Mouse (Mus musculus): ENCODE measurements around the gene Adam12.

Adam12 gene

GRCm38 (mm10) chr7:134014733-134015132, 217.2 kb downstream of the Adam12 start:
- DNase-seq (ENCODE audit: low spot score in 2 of 2), result no peak

DNA sequence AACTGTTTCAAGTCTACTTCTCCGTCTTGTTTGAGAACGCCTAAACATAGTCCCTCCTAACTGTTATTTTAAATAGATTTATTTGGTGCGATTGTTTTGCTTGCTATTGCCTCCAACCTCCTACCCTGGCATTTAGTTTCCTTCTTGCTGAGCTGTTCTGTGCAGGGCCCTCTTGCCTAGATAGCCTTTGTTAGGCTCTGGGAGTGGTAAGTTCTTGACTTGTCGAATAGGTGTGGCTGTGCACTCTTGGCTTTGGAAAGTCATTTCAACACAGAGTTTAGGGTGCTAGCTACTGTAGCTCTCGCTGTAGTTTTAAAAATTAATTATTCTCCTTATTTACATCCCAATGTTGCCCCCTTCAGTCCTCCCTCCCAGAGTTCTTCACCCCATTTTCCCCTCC, 222.8 kb downstream of the Adam12 start:
- no peak for DNase-seq (ENCODE audit: low spot score in 2 of 2)

- no peak for DNase-seq (ENCODE audit: low spot score in 2 of 2)
Measured at GRCm38 (mm10) chr7:134007942-134008361, 224.0 kb downstream of the Adam12 start.

- no peak for DNase-seq (ENCODE audit: low spot score in 2 of 2)
Measured at GRCm38 (mm10) chr7:134001581-134001980, 230.4 kb downstream of the Adam12 start.

DNA sequence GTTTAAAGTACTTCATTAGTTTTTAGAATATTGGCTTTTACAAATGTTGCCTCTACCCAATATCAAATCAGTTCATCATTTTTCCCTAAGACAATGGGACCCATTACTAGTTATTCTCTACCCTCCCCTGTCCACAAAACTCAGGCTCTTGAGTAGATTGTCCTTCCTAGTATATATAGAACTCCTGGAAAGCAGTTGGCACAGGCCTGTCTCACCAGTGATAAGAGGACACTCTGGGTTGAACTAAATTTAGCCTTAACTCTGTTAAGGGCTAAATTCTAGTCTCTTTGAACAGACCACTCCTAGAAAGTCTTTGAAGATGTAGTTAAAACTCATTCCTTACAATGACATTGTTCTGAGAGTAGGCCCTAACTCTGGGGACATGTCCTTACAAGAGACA, 241.0 kb downstream of the Adam12 start:
- DNase-seq (ENCODE audit: low spot score in 2 of 2), result no peak

DNA sequence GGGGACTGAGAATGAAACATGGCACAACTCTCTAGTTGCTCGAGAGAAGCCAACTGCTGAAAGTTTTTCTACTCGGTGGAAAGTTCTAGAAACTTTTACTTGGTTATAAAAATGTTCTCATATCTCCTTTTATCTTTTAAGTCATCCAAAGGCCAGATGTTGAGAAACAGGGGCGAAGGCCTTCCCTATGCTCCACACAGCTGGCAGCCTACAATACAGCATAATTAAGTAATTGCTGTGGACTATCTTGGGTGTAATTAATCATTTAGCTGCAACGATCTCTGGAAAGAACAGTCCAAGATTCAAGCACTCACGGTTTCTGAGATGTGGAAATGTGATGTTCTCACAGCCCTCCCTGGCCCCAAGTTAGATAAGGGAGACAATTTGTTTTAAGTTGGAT, 243.6 kb downstream of the Adam12 start:
- no peak for DNase-seq (ENCODE audit: low spot score in 2 of 2)

GRCm38 (mm10) chr7:133986201-133986600, 245.7 kb downstream of the Adam12 start:
- DNase-seq (ENCODE audit: low spot score in 2 of 2), result no peak

- no peak for DNase-seq (ENCODE audit: low spot score in 2 of 2)
Measured at GRCm38 (mm10) chr7:133985648-133986047, 246.3 kb downstream of the Adam12 start.

GRCm38 (mm10) chr7:133976388-133977122, 255.4 kb downstream of the Adam12 start:
- DNase-seq (ENCODE audit: low spot score in 2 of 2), result no peak

DNA sequence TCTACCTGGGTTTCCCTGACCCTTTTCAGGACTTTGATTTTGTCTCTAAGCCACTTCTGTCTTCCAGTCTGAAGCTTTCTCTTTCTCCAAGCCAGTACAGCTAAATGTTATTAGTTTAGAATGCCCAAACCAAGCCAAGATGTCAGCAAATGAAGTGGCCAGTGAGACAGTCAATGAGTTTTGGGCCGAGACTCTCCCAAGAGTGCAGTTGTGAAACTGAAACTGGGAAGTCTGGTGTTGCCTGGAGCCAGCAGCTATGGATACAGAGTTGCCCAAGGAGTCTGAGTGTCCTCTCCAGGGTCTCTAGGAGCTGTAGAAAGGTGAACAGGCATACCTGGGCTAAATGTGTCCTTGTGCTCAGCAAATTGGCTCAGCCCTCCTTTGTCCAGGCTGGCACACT, 260.9 kb downstream of the Adam12 start:
- DNase-seq (ENCODE audit: low spot score in 2 of 2), result no peak

- no peak for DNase-seq (ENCODE audit: low spot score in 2 of 2)
Measured at GRCm38 (mm10) chr7:133970407-133970806, 261.5 kb downstream of the Adam12 start.

DNA sequence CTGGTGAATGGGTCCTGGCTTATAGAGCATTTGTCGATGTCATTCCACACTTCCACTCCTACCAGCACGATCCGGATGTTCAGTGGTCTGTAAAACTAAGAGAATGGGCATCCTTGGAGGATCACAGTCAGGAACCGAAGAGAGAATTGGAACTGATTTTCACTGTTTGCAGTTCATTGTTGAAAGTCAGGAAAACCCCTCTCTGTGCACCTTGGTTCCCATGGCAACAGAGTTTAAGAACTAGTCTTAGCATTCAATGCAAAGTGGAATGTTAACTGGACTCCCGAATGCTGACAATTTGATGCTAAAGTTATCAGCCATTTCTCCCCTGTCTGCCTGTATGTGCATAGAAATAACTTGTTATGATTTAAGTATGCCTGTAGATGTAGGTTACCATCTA, 264.0 kb downstream of the Adam12 start:
- no peak for DNase-seq (ENCODE audit: low spot score in 2 of 2)

GRCm38 (mm10) chr7:133963501-133963900, 268.4 kb downstream of the Adam12 start:
- no peak for DNase-seq (ENCODE audit: low spot score in 2 of 2)

DNA sequence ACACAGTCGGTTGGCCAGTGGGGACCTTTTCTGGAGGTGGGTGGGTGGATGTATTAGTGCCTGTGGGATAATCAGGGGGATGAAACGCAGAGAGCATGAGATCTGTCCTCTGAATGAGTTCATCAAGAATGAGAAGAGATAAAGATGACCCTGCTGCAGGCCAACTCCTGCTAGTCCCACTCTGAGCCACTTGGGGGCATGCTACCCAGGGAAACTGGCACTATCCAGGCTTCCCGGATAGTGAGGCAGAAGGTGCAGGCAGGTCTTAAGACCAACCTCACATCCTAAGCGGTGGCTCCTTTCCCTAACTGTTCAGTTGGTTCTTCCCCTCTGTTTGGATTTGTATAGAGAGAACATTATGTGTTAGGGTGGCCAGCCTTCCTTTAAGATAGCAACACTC, 272.7 kb downstream of the Adam12 start:
- peak; percentile 2 to 13 for DNase-seq (ENCODE audit: low spot score in 2 of 2)

DNA sequence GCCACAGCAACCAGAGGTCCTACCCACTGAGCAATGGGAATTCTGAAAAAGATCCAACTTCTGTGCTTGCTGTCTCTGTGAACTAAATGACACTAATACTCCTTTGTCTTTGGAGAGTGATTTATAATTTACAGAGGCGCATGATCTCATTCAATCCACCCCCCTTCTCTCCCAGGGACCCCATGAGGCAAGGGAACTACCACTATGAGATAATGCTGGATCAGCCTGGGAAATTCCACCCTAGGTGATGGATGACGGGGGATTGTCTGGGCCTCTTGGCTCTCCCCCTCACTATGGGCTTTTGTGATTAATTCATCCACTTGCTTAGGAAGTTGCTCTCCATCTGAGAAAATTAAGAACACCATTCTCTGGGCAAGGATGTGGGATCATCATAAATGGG, 274.1 kb downstream of the Adam12 start:
- DNase-seq (ENCODE audit: low spot score in 2 of 2), result no peak

- DNase-seq (ENCODE audit: low spot score in 2 of 2), result no peak
Measured at GRCm38 (mm10) chr7:133954111-133955091, 277.5 kb downstream of the Adam12 start.

GRCm38 (mm10) chr7:133951777-133952545, 280.0 kb downstream of the Adam12 start:
- no peak for DNase-seq (ENCODE audit: low spot score in 2 of 2)

DNA sequence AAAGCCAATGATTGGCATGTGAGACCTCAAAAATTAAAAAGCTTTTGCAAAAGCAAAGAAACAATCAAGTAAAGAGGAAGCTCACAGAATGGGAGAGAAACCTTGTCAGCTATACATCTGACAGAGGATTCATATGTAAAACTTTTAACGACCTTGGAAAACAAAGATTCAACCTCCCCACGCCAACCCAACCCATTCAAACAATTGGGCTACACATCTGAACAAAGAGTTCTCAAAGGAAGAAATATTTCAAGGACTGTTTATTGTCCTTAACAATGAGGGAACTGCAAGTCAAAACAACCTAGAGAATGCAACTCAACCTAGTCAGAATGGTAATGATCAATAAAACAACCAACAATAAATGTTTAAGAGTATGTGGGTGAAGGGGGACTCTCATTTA, 284.6 kb downstream of the Adam12 start:
- DNase-seq (ENCODE audit: low spot score in 2 of 2), result no peak

GRCm38 (mm10) chr7:133946757-133947345, 285.1 kb downstream of the Adam12 start:
- DNase-seq (ENCODE audit: low spot score in 2 of 2), result no peak

DNA sequence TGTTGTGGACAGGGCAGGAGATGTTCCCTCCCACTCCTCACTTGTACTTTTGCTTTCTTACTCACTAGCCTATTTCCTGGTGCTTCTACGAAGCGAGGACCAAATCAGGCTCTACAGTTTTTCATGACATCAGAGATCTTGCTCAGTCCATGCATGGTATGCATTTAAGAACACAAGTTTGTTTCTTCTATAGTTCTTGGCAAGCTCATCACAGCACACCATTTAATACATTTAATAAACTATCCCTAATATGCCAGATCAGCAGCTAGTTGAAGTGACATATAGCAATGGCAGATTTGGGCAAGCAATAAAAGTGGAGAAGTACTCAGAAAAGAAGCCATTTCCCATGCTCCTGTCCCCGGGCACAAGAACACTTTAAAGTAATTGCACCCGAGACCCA, 285.8 kb downstream of the Adam12 start:
- DNase-seq (ENCODE audit: low spot score in 2 of 2), result no peak

DNA sequence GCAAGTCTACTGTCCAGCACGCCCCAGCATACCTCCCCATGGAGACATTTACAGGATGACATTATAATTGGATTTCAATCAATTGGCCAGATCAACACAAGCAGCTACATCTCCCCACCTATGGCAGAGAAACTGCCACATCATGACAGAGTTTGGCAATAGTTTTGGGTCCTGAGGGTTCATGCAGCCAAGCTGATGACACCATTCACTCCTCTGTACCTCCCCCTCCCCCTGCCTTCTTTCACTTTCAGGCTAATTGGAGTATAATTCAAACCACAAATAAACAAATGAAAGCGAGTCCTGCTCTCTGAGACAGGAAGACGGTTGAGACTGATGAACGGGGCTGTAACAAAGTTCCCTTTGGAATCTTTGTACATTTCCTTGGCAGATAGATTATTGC, 291.5 kb downstream of the Adam12 start:
- DNase-seq (ENCODE audit: low spot score in 2 of 2), result no peak

- DNase-seq (ENCODE audit: low spot score in 2 of 2), result no peak
Measured at GRCm38 (mm10) chr7:133937473-133937872, 294.5 kb downstream of the Adam12 start.
